Mouse (Mus musculus) cerebral cortex, adult 2 months (tissue): ENCODE results near the gene Cd200.

ENCODE experiments used
- WGBS: fragments of 180-500 bp; shearing (Covaris S2); methylation state at CpG from one replicate; pipeline ENCODE4 v1.1.7; 2018; 5-methylcytosine and 5-hydroxymethylcytosine counted together

The Cd200 gene

DNA sequence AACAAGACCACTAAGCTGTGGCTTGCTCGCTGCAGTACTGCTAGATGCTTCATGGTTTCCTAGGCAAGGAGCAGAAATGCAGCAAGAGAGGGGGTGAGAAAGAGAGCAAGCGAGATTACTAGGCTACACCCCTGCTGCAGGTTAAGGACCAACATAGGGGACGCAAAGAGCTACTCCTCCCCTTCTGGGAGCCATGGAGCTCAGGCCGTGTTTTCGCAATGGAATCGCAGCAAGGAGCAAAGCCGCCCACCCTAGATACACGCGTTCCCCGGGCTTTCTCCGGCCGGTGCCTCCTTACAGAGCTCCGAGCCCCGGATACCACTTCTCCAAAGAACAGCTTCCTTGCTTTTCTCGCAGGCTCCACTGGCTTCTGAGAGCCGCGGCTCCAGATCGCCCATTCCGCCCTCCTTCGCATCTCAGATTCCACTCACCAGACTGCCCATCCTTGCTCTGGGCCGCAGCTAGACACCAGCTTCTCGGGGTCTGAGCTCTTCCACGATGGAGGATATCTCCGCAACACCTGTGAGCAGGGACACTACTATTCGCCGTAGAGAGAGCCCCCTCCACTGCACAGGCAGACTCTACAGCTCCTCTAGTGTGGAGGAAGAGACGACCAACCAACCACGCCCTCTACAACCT, at the start of gene Cd200:
Gene Cd200, minus strand, starts transcription at position 629 of the 639 bp plus-strand sequence.
- 1% methylated on average over 28 of the region's 28 CpGs for WGBS

DNA sequence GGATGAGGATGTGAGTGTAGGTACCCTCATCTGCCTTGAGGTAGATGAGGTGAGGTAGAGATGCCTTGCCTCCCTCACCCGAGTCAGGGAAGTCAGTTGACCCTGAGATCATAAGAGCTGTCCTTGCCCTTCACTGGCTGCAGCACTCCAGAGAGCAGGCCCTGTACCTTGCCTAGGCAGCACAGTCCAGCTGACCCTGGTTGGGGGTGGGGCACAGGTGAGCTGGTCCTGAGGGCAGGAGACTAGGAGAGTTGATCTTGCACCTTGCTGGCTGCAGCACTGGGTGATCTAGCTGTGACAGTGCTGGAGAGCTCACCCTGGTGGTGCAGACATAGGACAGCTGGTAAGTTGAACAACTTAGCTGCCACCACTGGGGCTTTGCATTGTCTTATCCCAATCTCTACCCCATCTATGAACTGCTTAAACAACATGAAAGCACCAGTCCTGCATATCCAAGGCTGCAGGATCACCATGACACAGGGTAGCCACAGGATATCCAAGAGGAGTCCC, 28.4 kb upstream of the Cd200 start:
- 96% methylated on average over 1 of the region's 1 CpGs for WGBS

DNA sequence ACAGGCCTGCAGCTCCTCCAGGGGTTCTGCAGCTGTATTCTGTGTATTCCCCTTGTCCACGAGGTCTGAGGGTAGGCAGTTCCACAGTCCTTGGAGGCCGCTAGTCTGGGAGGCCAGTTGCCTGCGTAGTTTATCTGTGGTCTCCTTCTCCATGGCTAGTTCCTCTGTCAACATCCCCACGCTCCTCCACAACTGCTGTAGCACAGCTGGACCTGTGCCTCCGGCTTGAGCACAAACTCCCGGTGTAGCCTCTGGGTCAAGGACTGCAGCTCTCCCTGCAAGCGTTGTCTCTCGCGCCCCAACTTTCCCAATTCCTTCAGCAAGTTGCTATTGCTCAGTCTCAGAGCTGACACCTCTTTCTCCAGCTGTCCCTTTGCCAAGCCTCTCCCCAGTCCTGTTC, 18.8 kb upstream of the Cd200 start:
- WGBS: 92% methylated on average over 9 of the region's 9 CpGs

GRCm38 (mm10) chr16:45409064-45409446, 202 bp upstream of the Cd200 start:
- WGBS: 17% methylated on average over 7 of the region's 7 CpGs

DNA sequence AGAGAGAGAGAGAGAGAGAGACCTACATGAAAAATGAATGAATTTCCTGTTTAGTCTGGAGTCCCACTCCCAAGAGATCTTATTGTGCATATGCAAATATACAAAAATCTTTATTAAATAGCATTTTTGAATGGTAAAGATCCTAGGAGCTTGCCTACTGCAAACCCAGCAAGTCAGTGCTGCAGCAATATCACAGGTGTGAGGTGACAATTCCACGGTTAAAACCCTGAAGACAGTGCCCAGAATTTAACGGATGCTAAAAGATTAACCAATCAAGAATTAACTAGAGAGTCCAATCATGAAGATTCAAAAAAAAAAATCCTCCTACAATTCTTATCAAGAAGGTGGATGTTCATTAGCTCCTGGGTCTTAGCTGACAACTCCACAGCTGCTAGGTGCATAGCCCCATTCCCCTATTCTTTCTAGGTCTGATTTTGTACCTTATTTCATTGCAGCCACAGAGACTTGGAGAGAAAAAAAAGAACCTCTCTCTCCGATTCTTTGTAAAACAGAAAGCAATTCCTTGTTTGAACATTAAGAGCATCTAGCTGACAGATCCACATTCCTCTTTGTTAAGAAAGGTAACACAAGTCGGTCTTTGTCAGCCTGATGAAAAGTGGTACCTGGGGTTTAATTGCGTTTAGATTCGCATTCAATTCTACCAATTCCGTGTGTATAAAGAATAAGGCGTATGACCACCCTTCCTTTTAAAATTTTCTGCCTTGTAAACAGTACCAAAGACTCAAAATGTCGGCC, 1.0 kb downstream of the Cd200 start:
- WGBS: 8% methylated on average over 9 of the region's 9 CpGs

GRCm38 (mm10) chr16:45407091-45407490, 1.8 kb downstream of the Cd200 start:
- 64% methylated on average over 5 of the region's 5 CpGs for WGBS

DNA sequence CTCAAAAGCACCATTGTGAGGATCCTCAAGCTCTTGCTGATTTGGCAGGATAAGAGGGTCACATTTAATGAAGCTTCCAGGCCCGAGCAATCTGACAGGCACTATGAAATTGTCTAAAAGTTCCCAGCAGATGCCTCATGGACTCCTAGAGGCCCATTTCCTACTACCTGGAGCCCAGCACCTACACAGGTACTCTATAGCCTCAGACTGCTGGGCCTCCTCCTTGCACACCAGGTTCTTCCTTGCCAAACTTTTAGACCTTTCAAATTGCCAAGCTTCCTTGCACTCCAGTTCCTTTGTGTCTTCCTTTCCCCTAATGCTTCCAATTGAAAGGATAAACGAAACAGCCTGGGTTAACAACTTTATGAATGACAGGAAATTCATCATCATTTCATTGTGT, 5.9 kb downstream of the Cd200 start:
- 64% methylated on average over 2 of the region's 2 CpGs for WGBS

DNA sequence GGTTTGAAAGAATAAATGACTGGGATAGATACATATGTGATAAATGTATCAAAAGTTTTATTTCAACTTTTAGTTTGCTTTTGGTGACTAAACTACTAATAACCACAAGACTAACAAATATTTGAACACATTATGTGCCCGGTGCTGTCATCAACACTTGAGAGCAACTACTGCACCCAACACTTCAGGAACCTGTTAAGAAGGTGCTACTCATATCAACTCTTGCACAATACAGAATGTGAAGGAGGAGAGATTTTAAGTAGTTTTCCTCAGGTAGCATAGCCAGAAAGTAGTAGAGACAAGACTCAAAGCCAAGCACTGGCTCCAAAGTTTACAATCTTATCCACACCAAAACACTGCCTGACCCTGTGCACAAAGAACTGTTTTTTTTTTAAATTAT, 6.8 kb downstream of the Cd200 start:
- WGBS: 98% methylated on average over 1 of the region's 1 CpGs

- 37% methylated on average over 9 of the region's 9 CpGs for WGBS
Measured at GRCm38 (mm10) chr16:45399947-45400555, 8.8 kb downstream of the Cd200 start.

GRCm38 (mm10) chr16:45399411-45399810, 9.4 kb downstream of the Cd200 start:
- 53% methylated on average over 3 of the region's 3 CpGs for whole genome bisulfite sequencing

DNA sequence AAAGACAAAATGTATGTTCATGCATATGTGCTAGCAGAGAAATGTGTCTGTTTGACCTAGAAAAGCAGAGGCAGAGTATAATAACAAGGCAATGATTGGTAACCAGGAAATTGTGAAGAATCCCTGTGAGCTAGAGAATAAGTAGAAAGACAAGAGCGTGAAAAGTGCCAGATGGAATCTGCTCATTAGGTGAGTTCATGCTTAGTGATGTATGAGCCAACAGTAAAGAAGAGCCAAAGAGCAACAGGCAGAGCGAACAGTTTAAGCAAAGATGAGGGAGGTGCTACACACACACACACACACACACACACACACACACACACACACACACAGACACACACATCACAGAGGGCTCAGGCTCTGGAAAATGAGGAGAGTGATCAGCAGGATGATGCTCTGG, 11.4 kb downstream of the Cd200 start:
- 70% methylated on average over 2 of the region's 2 CpGs for WGBS

GRCm38 (mm10) chr16:45392246-45392645, 16.6 kb downstream of the Cd200 start:
- whole genome bisulfite sequencing: 76% methylated on average over 6 of the region's 6 CpGs

DNA sequence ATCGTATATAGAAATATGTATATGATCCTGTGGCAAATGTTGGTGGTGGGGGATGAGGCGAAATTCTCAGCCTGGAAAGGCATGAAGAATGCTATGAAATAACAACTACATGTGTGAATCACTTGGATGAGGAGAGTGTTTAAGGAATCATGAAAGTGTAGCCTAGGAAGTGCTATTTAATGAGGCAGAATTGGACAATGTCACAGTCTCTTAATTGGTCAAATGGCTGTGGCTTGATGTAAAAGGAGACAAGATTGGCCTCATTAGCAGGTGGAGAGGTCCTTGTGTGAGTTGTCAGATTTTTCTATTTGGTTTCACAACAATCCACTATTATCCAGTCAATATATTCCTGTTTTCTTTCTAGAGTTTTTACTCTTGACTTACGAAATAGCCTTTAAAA, 17.2 kb downstream of the Cd200 start:
- WGBS: 83% methylated on average over 3 of the region's 3 CpGs

DNA sequence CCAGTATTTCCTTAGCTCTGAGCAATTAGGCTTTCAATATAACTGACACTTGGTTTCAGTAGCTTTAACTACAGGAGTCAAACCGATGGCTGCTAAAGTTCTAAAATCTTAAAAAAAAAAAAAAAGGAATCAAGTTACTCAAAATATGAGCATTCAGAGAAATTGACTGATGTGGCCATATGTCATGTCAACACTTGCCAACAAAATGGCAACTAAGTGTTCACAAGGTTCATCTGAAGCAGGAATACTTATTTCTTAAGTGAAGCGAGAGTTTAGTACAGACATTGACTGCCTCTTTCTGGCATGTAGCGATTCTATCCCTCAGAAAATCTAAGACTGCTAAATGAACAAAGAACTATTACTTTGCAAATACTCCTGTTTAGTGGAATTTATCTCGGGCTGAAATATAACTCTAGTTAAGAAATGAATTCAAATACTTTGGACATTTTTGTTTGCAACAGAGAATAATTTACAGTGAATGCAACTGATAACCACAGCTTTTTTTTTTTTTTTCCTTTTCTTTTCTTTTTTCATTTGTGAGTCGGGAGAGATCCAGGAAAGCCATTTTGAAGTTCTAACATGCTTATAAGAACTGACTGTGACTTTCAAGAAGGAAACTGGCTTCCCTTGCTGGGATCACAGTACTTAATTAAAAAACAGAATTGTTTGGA, 18.4 kb downstream of the Cd200 start:
- WGBS: 66% methylated on average over 5 of the region's 5 CpGs

GRCm38 (mm10) chr16:45389833-45390232, 19.0 kb downstream of the Cd200 start:
- WGBS: 65% methylated on average over 2 of the region's 2 CpGs

DNA sequence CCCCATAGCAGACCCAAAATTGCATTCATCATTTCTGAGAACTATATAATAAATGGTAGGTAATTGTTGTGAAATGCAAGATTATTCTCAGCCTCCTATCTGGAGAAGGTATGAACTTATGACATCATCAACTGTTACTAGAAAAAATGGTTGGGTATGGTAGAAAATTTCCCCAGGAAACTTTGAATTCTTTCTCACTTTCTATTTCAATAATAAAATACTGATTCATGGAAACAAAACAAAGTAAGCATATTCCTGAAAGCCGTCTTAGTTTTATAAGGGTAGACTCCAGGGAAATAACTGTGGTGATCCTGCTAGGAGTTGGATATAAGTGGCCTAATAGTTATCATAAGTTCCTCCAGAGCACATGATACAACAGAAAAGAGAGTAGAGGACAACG, 19.8 kb downstream of the Cd200 start:
- WGBS: 90% methylated on average over 2 of the region's 2 CpGs

DNA sequence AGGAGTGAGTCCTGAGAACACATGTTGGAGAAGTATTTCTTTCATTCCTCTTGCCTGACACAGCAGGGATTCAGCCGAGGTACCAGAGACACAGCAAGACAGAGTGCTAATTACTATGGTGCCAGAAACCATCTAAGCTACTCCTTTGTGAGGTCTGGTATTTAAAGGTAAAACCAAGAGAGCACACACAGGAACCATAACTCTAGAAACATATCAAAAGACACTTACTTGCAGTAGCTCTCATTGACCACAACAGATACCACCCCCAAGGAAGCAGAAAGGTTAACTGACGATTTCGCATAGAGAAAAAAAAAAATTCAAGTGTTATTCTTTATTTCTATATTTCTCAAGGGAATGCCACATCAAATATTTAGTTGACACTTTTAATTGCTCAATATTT, 27.0 kb downstream of the Cd200 start:
- WGBS: 79% methylated on average over 3 of the region's 3 CpGs

DNA sequence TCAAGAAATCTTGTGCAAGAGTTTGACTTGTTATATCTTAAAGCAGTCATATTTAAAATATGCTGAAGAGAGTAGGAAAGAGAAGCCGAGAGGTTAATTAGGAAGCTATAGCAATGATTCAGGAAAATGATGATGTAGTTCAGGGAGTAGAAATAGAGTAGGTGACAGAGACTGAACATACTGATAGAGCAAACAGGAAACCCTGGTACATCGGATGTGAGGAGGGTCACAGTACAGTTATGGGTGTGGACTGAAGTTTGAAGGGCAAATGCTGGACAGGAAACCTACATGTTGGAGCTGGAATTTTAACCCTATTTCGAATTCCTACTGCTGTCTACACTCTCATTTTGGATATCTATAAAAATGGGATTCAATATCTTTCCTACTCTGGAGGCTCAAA, 29.9 kb downstream of the Cd200 start:
- 76% methylated on average over 3 of the region's 3 CpGs for WGBS

DNA sequence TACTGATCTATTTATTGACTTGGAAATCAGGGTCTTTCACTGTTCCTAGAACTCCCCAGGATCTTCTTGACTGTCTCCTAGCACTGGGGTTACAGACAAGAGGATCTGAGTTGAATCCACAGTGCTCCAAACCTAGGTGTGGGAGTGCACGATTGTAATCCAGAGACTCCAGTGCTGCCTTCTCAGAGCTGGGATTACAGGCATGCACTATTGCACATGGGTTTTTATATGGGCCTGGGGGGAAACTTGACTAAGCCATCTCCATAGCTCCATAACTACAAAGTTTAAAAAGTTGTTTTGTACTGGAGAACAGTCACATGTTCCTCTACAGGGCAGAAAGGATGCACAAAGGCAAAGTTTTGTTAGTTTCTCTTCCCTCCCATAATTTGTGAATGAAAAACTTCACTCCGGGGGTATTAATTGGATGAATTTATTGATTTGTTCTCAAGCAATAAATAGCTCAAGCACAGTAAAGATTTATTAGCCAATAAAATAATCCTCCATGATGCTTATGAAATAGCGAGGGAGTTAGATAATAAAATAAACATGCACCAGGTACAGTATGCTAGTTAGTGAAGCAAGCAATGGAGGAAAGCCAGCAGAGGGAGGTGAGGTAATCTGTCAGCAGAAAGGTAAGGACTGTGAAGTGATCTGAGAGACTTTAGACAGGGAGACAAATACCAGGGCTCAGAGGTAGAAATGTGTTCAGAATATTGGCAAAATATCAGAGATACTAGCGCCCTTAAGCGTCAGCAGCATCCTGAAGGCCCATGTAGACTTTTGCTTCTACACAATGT, 30.5 kb downstream of the Cd200 start:
- WGBS: 95% methylated on average over 5 of the region's 5 CpGs

DNA sequence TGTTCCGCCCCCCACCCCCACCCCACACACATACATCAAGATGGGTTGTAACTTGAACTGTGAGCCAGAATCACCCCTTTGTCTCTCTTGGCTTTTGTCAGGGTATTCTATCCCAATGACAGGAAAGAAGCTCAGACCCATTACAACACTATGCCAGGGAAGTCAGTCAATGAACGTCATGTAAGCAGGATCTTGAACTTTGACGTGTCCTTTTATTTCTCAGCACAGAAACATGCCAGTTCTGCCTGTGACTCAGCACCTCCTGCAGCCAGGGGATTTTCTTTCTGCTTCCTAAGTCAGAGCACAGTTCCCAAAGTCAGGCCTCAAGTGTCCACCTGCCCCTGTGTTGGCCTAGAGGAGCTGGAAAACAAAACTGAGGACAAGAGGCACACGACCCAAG, 31.5 kb downstream of the Cd200 start:
- 84% methylated on average over 4 of the region's 4 CpGs for WGBS

GRCm38 (mm10) chr16:45376812-45377211, 32.0 kb downstream of the Cd200 start:
- WGBS: 69% methylated on average over 2 of the region's 2 CpGs

DNA sequence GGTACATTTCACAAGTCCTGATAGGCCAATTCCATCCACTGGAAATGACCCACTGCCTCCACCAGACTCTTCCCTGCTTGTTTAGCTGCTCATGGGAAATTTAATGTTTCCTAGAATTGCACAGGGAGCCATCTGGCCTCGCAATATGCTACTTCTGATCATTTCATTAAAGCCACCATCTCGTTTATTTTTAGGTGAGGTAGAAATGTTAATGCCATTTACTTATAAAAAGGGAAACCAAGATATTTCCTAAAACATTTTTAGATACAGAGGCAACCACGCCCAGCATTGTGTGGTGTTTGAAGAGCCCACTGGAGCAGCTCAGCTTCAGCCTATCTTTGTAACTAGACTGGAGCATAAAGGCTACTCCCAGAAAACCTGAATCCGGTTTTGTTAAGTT, 32.6 kb downstream of the Cd200 start:
- WGBS: 39% methylated on average over 4 of the region's 4 CpGs
